Mouse (Mus musculus): ENCODE results near the gene Arsg.

Arsg gene

GRCm38 (mm10) chr11:109473171-109474085, at the start of gene Arsg, which contains the start of gene Slc16a6:
Arsg (plus strand) TSS chr11:109473374.
Slc16a6 (minus strand) TSS chr11:109473598.
- peak; percentile 69 for DNase-seq (ENCODE audit: low read depth, low spot score)

- peak; percentile 95 for DNase-seq (ENCODE audit: low read depth, low spot score)
Measured at GRCm38 (mm10) chr11:109425392-109426271, 47.5 kb upstream of the Arsg start, which contains the start of gene Amz2. Amz2 (plus strand) TSS chr11:109425946.

- DNase-seq (ENCODE audit: low read depth, low spot score): no peak
Measured at GRCm38 (mm10) chr11:109426272-109426586, 46.9 kb upstream of the Arsg start.

GRCm38 (mm10) chr11:109427353-109427752, 45.8 kb upstream of the Arsg start:
- no peak for DNase-seq (ENCODE audit: low read depth, low spot score)

- DNase-seq (ENCODE audit: low read depth, low spot score): no peak
Measured at GRCm38 (mm10) chr11:109434233-109434798, 38.9 kb upstream of the Arsg start.

- DNase-seq (ENCODE audit: low read depth, low spot score): no peak
Measured at GRCm38 (mm10) chr11:109436889-109437288, 36.3 kb upstream of the Arsg start.

DNA sequence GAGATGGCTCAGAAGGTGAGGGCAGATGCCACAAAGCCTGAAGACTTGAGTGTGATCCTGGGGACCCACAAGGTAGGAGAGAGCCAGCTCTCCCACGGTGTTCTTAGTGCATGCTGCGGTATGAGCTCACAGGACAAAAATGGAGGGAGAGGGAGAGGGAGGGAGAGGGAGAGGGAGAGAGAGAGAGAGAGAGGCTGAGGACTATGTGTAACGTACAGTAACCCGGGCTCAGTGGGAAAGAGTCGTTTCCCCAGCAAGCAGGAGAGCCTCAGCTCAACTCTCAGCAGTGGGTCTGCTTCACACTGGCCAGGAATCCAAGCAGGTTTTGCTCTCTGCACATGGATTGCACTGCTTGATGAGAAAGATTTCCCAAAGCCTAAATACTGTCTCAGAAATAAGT, 34.0 kb upstream of the Arsg start:
- no peak for DNase-seq (ENCODE audit: low read depth, low spot score)

GRCm38 (mm10) chr11:109439829-109440340, 33.3 kb upstream of the Arsg start:
- DNase-seq (ENCODE audit: low read depth, low spot score): no peak

DNA sequence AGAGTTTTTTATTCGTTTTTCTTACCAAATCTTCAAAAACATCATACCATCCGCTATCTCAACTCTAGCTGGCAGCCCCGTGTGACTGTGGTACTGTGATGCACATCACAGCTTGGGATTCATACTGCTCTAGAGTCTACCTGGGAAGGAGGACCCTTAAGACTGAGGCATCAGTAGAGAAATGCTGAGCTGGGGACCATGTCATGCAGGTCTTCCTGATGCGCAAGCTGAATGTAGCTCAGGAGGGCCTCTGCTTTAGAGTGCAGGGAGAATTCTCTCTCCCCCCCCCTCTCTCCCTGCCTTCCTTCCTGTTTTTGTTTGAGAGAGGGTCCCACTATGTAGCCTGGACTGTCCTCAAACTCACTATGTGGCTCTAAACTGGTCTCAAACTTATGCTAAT, 32.5 kb upstream of the Arsg start:
- DNase-seq (ENCODE audit: low read depth, low spot score): no peak

GRCm38 (mm10) chr11:109441119-109441518, 32.1 kb upstream of the Arsg start:
- no peak for DNase-seq (ENCODE audit: low read depth, low spot score)

- no peak for DNase-seq (ENCODE audit: low read depth, low spot score)
Measured at GRCm38 (mm10) chr11:109442166-109442730, 30.9 kb upstream of the Arsg start.

DNA sequence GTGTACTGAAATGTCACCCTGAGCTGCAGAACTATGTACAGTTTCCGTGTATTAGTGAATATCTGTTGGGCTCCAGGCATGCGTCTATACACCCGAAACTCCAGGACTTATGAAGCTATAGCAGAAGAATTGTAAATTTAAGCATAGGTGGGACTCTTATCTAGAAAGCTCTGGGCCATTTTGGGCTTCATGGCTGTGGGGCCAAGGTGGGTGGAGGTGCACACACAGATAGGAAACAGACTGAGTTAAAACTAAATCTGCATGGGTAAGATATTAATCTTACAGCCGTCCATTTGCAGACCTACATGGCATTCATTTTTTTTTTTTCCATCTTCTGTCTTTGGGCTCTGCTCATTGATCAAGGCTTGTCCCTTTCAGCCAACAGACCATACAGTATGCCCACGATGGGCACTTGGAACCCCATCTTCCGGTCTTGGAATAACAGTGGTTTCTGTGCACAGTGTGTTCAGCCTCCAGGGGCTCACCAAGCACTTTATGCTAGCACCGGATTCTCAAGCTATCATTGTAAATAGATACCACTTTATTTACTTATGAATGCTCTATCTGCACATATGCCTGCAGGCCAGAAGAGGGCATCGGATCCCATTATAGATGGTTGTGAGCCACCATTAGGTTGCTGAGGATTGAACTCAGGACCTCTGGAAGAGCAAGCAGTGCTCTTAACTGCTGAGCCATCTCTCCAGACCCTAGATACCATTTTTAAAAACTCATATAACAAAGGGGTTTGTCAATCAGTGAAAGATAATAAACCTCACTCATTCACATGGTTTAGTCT, 29.5 kb upstream of the Arsg start:
- DNase-seq (ENCODE audit: low read depth, low spot score): no peak

DNA sequence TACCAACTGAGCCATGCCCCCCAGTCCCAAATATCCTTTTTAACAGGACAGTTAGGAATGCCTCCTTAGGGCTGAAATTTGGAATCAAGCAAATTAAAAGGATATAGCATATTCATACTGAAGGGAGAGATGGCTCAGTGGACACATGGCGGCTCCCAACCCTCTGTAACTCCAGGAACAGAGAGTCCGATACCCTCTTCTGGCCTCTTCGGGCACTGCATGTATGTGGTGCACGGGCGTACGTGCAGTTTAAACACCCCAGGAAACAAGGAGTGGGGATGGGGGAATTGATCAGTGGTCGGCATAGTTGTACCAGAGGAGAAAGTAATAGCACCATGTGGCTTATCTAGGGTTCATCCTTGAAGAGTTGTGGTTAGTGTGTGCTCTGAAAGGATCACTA, 28.6 kb upstream of the Arsg start:
- DNase-seq (ENCODE audit: low read depth, low spot score): no peak

DNA sequence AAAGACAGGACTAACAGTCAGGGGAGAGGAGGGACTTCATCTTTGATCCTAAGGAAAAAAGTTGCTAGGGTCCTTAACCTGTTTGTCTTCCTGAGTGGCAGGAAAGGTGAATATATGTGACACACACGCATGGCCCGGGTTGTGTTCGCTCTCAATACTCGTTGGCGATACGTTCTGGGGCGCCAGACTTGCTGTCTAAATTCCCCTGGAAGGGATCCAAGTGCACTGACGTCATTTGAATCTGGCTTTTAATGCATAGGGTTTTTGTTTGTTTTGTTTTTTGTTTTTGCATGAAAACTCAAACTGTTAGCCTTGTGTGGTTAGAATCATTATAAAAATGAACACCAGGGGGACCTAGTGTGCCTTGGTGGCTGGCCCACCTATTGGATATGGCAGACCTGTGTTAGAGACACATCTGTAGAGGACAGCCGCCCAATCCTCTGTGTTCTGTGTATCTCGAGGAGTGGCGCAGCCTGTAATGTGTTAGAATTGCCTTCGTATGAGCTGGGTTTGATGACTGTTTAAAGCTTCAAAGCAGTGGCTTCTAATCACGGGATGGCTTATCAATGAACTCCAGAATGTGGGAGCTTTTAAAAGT, 27.6 kb upstream of the Arsg start:
- DNase-seq (ENCODE audit: low read depth, low spot score): no peak

DNA sequence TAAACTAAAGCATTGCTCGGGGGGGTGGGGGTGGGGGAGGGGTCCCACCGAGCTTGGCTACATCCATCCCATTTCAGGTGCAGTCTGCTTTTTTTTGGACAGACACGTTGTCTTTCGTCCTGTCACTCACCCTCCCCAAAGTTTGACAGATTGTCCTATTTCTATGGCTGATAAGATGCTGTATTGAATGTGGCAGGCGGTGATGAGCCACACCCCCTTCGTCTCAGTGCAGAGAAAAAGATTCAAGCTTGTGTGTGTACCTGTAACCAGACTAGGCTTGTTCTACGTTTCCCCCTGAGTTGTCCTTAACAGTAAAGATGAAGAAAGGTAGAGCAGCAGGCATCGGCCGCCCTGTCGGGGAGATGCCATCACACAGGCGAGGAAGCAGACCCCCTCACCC, 22.0 kb upstream of the Arsg start:
- no peak for DNase-seq (ENCODE audit: low read depth, low spot score)

DNA sequence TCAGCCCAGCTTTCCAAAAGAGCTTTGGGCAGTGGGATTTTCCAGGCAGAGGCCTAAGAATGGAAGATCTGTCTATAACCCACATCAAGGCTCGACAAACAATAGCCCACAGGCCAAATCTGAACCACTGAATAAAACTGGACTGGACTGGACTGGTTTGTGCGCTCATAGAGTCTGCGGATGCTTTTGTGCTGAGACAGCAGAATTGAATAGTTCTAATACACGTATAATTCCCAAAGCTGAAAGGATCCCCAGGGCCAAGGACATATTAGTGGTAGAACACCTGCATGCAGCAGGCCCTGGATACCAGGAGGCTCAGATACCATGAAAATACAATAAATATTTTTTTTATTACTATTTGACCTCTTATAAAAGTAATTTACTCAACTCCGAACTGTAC, 16.9 kb upstream of the Arsg start:
- no peak for DNase-seq (ENCODE audit: low read depth, low spot score)

- DNase-seq (ENCODE audit: low read depth, low spot score): no peak
Measured at GRCm38 (mm10) chr11:109458165-109458564, 15.0 kb upstream of the Arsg start.

GRCm38 (mm10) chr11:109460586-109460985, 12.6 kb upstream of the Arsg start:
- DNase-seq (ENCODE audit: low read depth, low spot score): no peak

GRCm38 (mm10) chr11:109465068-109465467, 8.1 kb upstream of the Arsg start:
- DNase-seq (ENCODE audit: low read depth, low spot score): no peak

DNA sequence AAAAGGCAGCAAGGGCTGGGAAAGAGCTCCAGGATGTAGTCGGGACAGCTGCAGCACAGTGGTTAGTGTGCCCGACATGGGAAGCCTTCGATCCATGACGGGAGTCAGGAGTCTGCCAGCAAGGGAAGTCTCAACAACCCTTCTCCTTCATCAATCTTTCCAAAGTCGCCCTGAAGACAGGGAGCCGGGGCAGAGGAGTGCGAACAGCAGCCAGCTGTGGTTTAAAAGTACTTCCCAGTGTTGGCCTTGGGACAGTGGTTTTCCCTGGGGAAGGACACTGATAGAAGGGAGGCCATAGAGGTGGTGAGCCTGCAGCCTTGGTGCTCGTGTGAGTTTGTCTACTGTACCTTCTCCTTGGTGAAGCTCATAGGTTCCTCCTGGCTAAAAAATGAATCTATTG, 6.2 kb upstream of the Arsg start:
- DNase-seq (ENCODE audit: low read depth, low spot score): no peak

Data from brain, embryonic 18.5 days (tissue).